Mouse (Mus musculus): ENCODE measurements around the gene Mr1. TPM values are rescaled to one million over a fixed set of nuclear protein-coding genes. Genes with fewer than 3 reads are reported as not detected.

The Mr1 gene
- polyA plus RNA-seq, 1 experiment from 2014 or later = 6.4 TPM

DNA sequence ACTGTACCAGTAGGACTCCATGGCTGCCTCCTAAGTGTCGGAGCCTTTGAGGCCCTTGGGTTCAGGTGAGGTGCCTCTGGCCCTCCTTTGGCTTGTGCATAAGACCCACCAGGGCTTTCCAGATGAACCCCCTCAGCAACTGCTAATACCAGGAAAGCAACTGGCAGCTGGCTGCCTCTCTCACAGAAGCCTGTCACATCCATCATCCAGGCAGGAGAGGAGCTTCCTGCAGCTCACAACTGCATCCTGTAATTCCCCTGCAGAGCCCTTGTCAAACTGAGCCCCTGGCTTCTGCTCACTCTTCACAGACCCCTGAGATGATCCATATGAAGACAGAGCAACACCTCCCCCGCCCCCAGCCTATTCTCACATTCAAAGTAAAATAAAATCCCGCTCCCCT is 68.9 kb downstream of the Mr1 start:
- no peak overlapping the region for H3K27ac ChIP-seq
- ATAC-seq (ENCODE audit: insufficient read depth, low FRiP score, low read depth) = no peak
- 50% methylated on average over 3 of the region's 3 CpGs for WGBS

More for the DNA sequence above, 68.9 kb downstream of the Mr1 start:
- Histone ChIP-seq H3K4me3 (replicated peaks) (no peak overlapping the region), H3K9ac (no peak overlapping the region), H3K9me3 (no peaks in the 10 kb centered on the region), H3K4me2 (no peak overlapping the region), H3K36me3 (no peaks in the 10 kb centered on the region), H3K4me1 (peaks cover 18% of the 10 kb centered on the region), H3K27me3 (replicated peaks) (no peaks in the 10 kb centered on the region)

Other genes with a start within 250 kb of the Mr1 start
- 5.8 TPM in 2 replicates for gene Ier5, start 47.2 kb downstream of the Mr1 start, polyA plus RNA-seq (2015; fragmentation: Nextera tagmentation; extraction: Ambion mirVana)
- gene Stx6, start 11.9 kb upstream of the Mr1 start, polyA plus RNA-seq (2015; fragmentation: Nextera tagmentation; extraction: Ambion mirVana) = 58.9 and 63.8 TPM in 2 replicates
- gene BC034090, start 97.6 kb upstream of the Mr1 start, polyA plus RNA-seq (2015; fragmentation: Nextera tagmentation; extraction: Ambion mirVana) = 2.8 and 4.7 TPM in 2 replicates

All from stomach, embryonic 15.5 days (tissue).